Mouse (Mus musculus) cerebellum, postnatal 4 days (tissue): ENCODE data around the gene 4930558C23Rik.
A peak's percentile ranks its signal among the peaks of the same experiment; 100 is the strongest.
"Not testable (repeated sequence)": the region's sequence is repeated elsewhere in the genome, so short reads cannot be mapped to it uniquely, and the experiment has no call there.

Experiments
- DNase-seq, 2 experiments: peaks; one replicate each; pipeline ENCODE4 v3.0.0; 2022; ENCODE audit warnings: low spot score in 2 of 2, mixed read lengths in 1 of 2

The 4930558C23Rik gene

DNA sequence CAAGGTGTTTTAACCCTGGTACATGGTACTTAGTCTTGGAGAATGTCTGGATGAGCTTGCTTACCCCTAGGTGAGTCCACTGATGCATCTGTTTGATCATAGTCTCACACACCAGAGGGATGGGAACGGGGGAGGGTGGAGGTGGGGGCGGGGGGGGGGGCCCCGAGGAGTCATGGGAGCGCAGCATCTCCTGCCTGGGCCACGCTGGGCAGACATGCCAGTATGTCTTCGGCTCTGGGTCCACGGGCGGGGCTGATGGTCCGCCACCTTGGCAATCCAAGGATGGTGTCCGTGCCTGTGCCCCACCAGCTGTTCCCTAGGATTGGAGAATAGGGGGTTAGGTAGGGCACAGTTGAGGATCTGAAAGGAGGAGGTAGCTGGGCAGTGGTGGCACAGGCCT lies 29.4 kb downstream of the 4930558C23Rik start:
- DNase-seq, result no peak

DNA sequence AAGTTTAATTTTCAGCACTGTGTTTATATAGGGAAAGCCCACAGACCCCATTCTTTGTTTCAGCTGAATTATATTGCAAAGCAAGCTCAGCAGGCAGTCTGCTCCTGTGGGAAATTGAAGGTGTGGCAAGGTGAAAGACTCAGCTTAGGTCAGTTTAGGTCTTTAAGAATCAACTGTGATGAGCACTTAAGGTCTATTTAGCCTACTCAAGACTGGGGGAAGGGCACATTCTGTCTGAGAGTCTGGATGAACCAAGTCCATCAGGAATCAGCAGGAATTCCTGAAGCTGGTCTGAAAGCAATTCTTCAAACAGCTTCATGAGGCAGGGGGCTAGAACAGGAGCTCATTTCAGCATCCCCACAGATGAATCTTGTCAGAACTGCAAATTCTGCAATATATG lies 32.5 kb downstream of the 4930558C23Rik start:
- DNase-seq, result no peak

DNA sequence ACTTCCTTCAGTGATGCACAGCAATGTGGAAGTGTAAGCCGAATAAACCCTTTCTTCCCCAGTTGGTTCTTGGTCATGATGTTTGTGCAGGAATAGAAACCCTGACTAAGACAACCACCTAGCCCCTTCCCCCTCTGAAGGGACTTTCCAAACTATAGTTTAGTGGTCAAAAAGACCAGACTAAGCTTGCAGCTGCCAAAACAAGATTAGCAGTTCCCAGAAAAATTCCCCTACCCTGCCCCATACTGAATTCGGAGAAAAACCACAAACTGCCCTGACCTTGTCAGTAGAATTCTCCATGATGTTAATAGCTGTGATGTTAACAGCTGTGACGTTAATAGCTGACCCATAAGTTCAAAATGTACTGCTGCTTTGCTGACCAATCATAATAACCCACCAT lies 42.4 kb downstream of the 4930558C23Rik start:
- DNase-seq, result not testable (repeated sequence)

DNA sequence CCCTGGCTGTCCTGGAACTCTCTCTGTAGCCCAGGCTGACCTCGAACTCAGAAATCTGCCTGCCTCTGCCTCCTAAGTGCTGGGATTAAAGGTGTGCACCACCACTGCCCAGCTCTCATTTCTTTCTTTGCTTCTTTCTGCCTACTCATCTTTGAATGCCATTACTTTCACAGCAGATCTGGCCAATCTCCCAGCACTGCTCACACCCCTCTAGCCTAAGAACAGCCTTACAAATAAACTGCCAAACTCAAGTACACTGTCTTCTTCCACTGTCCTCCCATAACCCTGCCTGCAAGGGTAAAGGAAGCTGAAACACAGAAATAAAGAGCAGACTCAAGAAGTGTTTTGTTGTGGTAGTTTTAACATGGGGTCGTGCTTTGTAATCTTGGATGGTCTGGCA lies 44.9 kb downstream of the 4930558C23Rik start:
- DNase-seq, result no peak

DNA sequence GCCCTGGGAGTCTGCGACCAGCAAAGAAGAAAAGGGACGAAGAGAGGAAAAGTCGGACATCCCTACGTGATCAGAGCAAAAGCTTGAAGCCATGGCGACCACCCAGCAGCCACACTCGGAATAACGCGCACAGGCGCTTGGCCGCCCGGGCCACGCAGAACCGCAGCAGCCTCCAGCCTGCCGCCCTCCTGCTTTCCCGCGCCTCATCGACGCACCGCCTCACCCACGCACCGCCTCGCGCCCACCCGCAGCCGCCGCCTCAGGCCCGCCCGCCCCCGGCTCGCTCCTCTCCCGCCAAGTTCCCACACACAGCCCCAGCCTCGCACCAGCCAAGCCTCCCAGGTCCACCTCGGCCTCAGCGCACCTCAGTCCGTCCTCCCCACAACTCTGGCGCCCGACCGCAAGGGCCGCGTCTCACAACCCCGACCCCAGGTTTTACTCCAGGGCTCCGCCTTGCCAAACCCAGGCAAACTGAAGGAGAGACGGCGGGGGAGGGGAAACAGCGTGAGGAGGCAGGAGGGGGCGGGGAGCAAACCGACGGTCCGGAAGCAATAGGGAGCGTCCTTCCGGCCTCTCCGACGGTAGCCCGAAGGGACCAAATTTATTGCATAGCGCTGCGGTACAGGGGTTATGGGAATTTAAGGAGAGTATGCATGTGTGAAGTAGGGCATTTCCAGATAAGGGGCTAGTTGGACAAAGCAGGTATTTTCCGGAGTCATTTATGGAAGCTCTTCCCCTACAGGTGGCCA lies 45.8 kb downstream of the 4930558C23Rik start, which contains the start of gene Setdb1:
Setdb1 (minus strand) TSS at position 502 of the 749 bp plus-strand sequence.
- peak; percentile 90 to 96 for DNase-seq

DNA sequence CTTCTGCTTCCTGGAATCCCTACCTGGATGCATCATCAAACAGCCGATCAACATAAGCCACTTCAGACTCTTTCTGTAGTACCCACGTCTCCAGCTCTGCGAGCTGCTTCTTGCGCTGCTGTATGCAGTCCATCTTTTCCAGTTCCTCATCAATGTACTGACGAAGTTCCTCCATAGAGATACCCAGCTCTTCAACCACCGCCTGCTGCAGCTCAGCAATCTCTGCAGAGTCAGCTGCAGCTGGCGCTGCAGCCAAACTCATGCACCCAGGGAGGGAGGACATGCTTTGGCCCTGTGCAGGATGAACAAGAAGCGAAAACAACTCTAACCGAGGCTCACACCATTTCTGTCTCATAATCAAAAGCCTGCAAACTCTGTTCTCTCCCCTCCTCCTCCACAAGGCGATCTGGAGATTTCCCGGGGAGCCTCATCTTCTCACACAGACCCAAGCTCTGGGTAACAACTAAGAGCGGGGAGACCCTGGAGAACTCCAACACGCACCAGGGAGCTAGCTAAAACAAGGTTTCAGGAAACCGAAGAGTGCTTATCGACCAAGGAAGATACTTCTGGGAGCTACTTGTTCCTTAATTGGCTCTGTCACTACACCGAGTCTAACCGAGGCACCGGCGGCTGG lies 46.6 kb downstream of the 4930558C23Rik start:
- not testable (repeated sequence) for DNase-seq

DNA sequence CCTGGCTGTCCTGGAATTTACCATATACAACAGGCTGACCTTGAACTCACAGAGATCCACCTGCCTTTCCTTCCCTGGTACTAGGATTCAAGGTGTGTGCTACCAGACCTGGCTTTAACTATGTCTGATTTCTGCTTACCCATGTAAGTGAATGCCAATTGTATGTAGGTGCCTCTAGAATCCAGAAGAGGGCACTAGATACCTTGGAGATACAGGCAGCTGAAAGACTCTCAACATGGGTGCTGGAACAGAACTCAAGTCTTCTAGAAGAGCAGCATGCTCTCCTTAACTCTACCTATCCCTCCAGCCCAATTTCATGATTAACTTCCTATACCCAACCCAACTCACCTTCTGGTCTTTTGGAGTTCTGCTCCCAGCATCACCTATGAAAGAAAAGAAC lies 53.1 kb downstream of the 4930558C23Rik start:
- DNase-seq, result no peak

DNA sequence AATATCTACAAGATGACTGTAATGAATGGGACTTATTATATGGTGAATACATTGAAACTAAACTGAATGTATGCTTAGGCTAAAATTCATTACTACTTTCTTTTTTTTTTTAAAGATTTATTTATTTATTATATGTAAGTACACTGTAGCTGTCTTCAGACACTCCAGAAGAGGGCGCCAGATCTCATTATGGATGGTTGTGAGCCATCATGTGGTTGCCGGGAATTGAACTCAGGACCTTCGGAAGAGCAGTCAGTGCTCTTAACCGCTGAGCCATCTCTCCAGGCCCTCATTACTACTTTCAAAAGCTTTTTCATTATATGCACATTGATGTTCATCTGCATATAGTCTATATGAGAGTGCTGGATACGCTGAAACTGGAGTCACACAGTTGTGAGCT lies 54.3 kb downstream of the 4930558C23Rik start:
- not testable (repeated sequence) for DNase-seq

DNA sequence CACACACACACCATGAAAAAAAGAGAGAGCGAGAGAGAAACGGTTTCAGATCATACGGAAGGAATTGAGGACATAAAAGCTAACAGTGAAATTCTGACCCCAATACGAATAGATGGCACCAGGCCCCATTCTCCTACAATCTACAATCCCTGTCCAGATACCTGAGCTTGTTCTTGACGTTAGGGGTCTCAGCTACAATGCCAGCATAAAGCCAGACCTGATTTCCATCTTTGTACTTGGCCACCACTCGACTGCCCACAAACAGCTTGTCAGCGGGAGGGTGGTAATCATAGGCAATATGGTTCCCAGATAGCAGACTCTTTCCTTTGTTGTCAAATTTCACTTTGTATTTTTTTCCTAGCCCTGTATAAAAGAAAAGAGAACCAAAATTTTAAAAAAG lies 56.2 kb downstream of the 4930558C23Rik start:
- no peak for DNase-seq

DNA sequence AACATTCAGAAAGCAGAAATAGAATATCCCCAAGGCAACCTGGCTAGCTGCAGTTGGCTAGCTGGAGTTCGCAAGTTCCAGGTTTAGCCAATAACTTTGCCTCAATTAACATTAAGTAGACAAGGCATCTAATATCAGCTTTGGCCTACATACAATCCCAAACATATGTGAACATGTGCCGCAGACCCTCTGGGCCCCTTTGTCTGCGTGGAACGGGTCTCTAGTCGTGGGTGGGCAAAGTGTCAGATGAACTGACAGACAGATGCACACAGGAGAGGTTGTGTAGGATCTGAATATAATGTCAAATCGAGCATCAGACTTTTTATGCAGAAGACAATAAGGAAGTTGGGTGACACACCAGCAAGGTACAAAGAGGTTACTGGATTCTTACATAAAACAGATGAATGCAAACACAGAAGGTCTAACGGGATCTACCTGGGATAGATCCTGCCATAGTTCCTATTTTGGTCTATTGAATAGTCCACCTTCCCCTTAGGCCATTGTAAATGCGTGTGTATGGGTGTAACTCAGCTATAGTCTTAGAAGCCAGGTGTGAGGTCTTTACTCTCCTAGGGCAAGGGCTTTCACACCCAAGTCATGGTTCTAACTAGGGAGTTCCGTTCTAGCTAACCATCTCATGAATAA lies 59.2 kb downstream of the 4930558C23Rik start:
- not testable (repeated sequence) for DNase-seq

DNA sequence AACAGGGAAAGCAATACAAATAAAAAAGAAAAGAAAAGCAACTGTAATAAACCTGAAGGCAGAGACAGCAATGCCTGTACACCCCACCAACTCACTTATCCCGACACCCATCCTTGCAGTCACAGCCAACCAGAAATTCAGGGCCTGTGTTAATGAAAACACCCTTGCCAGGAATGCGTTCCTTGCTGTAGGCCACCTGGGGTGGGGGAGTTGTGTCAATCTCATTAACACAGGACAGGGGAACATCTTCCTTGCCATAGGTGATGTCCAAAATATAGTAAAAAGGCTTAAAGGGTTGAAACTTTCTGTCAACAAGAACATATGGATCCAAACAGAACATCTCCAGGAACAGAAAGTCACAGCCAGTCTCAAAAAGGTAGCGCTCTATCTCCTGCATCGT lies 64.4 kb downstream of the 4930558C23Rik start:
- DNase-seq, result no peak

DNA sequence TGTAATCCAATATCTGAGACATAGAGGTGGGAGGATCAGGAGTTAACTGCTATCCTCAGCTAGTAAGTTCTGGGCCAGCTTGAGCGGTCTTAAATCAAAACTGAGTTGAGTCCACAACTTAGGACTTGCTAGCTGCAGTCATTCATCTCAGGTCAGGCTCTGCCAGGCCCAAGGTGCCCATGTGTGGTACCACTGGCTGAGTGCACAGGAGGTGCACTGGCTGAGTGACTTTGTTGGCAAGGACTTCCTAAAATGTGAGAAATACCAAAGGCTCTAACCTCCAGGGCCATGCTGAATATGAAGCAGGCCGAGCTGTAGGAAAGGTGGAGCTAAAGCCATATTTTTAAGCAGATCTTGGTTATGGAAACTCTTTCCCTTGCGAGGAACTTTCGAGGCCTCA lies 65.3 kb downstream of the 4930558C23Rik start:
- DNase-seq, result no peak
